Mouse (Mus musculus) CH12.LX (cell line): ENCODE measurements at regions not wholly inside any gene's neighbourhood (a gene's known extent, or its start where the extent isn't known, plus 50 kb on each side); places are given as distances from the start of the nearest gene placed in this dataset.

Experiments
- DNase-seq: peaks from one replicate; pipeline ENCODE4 v3.0.0-alpha.2; 2013; ENCODE audit errors: extremely low read depth
- H3K27ac ChIP-seq: 2 replicates; pipeline ENCODE4 v1.5.1; 2012; ENCODE audit warnings: low read depth, mild to moderate bottlenecking, control low read depth, moderate library complexity; ENCODE audit not compliant: insufficient read depth
- H3K27me3 ChIP-seq: replicated peaks from 2 replicates; pipeline ENCODE3; 2012; ENCODE audit warnings: inconsistent platforms
- H3K36me3 ChIP-seq, 2 experiments: replicated peaks in 1 of 2; 2 replicates each; pipeline versions ENCODE3 to v1.6.1; 2012; ENCODE audit warnings: inconsistent platforms in 1 of 2, low read length in 1 of 2, mild to moderate bottlenecking in 1 of 2, mixed read lengths in 1 of 2, moderate library complexity in 1 of 2; ENCODE audit not compliant: control insufficient read depth in 1 of 2, insufficient read depth in 1 of 2
- H3K4me1 ChIP-seq, 2 experiments: 2 replicates each; pipeline ENCODE4 v1.6.1; 2012; ENCODE audit warnings: inconsistent platforms in 1 of 2, moderate library complexity in 1 of 2; ENCODE audit not compliant: insufficient read depth in 2 of 2, control insufficient read depth in 1 of 2
- H3K4me2 ChIP-seq: 2 replicates; pipeline ENCODE4 v1.6.1; 2012; ENCODE audit warnings: low read depth, mild to moderate bottlenecking, control low read depth; ENCODE audit not compliant: poor library complexity, insufficient read depth, severe bottlenecking
- H3K4me3 ChIP-seq, 3 experiments: fragments of 150-350 bp in 1 of 3; sonication (generic) in 1 of 3; replicated peaks in 1 of 3; 2 replicates each; pipeline versions ENCODE3 to v1.5.1; 2011 to 2012; ENCODE audit warnings: low read depth in 2 of 3, low read length in 2 of 3, mild to moderate bottlenecking in 2 of 3, moderate library complexity in 2 of 3, control low read depth in 1 of 3, improper control_type of control experiment in 1 of 3, inconsistent platforms in 1 of 3, mixed read lengths in 1 of 3; ENCODE audit not compliant: poor library complexity in 1 of 3
- H3K79me2 ChIP-seq: replicated peaks from 2 replicates; pipeline ENCODE4 v1.6.1; 2012; ENCODE audit warnings: mild to moderate bottlenecking, moderate library complexity; ENCODE audit not compliant: control insufficient read depth, poor library complexity, insufficient read depth, severe bottlenecking; ENCODE audit errors: extremely low read depth
- H3K9ac ChIP-seq: 2 replicates; pipeline ENCODE4 v1.6.1; 2012; ENCODE audit warnings: low read depth, mild to moderate bottlenecking, control low read depth, moderate library complexity; ENCODE audit not compliant: insufficient read depth
- H3K9me3 ChIP-seq: replicated peaks from 2 replicates; pipeline ENCODE3; 2012; ENCODE audit warnings: low read length, inconsistent platforms, mixed read lengths
- CHD1 ChIP-seq: IDR thresholded peaks from 2 replicates; pipeline ENCODE4 v1.6.1; 2012; ENCODE audit warnings: low read depth, low read length, improper control_type of control experiment, inconsistent platforms
- CHD2 ChIP-seq: IDR thresholded peaks from 2 replicates; pipeline ENCODE4 v1.6.1; 2011; ENCODE audit warnings: low read length, improper control_type of control experiment
- E2F4 ChIP-seq: IDR thresholded peaks from 2 replicates; pipeline ENCODE4 v1.6.1; 2011; ENCODE audit warnings: low read depth, low read length, improper control_type of control experiment; ENCODE audit not compliant: insufficient replicate concordance
- ETS1 ChIP-seq: conservative IDR thresholded peaks from 2 replicates; pipeline ENCODE4 v1.6.1; 2012; ENCODE audit warnings: low read depth, mild to moderate bottlenecking, inconsistent platforms, low read length, improper control_type of control experiment, moderate library complexity
- HCFC1 ChIP-seq: IDR thresholded peaks from 2 replicates; pipeline ENCODE4 v1.6.1; 2012; ENCODE audit warnings: low read depth, mild to moderate bottlenecking, inconsistent platforms, low read length, improper control_type of control experiment
- IRF4 ChIP-seq: IDR thresholded peaks from 2 replicates; pipeline ENCODE4 v1.6.1; 2014; ENCODE audit warnings: low read depth, mild to moderate bottlenecking, inconsistent platforms, low read length, improper control_type of control experiment
- JUND ChIP-seq: conservative IDR thresholded peaks from 2 replicates; pipeline ENCODE4 v1.6.1; 2011; ENCODE audit warnings: low read depth, low read length, improper control_type of control experiment
- MAX ChIP-seq: IDR thresholded peaks from 2 replicates; pipeline ENCODE4 v1.6.1; 2011; ENCODE audit warnings: low read length, improper control_type of control experiment
- MEF2A ChIP-seq: IDR thresholded peaks from 2 replicates; pipeline ENCODE4 v1.6.1; 2014; ENCODE audit warnings: low read depth, mild to moderate bottlenecking, inconsistent platforms, low read length, improper control_type of control experiment, borderline replicate concordance
- MXI1 ChIP-seq: IDR thresholded peaks from 2 replicates; pipeline ENCODE4 v1.6.1; 2011; ENCODE audit warnings: mild to moderate bottlenecking, low read depth, low read length, improper control_type of control experiment
- NRF1 ChIP-seq: IDR thresholded peaks from 2 replicates; pipeline ENCODE4 v1.6.1; 2014; ENCODE audit warnings: low read depth, mild to moderate bottlenecking, inconsistent platforms, low read length, improper control_type of control experiment, moderate library complexity
- RAD21 ChIP-seq: IDR thresholded peaks from 2 replicates; pipeline ENCODE4 v1.6.1; 2011; ENCODE audit warnings: low read depth, mild to moderate bottlenecking, low read length, improper control_type of control experiment, moderate library complexity
- RCOR1 ChIP-seq: conservative IDR thresholded peaks from 2 replicates; pipeline ENCODE4 v1.6.1; 2012; ENCODE audit warnings: low read depth, mild to moderate bottlenecking, inconsistent platforms, low read length, improper control_type of control experiment
- SIN3A ChIP-seq: IDR thresholded peaks from 2 replicates; pipeline ENCODE4 v1.6.1; 2012; ENCODE audit warnings: low read length, improper control_type of control experiment, inconsistent platforms
- SMC3 ChIP-seq: IDR thresholded peaks from 2 replicates; pipeline ENCODE4 v1.6.1; 2011; ENCODE audit warnings: low read depth, low read length, improper control_type of control experiment
- TBP ChIP-seq: conservative IDR thresholded peaks from 2 replicates; pipeline ENCODE4 v1.6.1; 2011; ENCODE audit warnings: low read depth, low read length, improper control_type of control experiment
- USF1 ChIP-seq: IDR thresholded peaks from 2 replicates; pipeline ENCODE4 v1.6.1; 2014; ENCODE audit warnings: low read depth, mild to moderate bottlenecking, inconsistent platforms, low read length, improper control_type of control experiment
- ZNF384 ChIP-seq: IDR thresholded peaks from 2 replicates; pipeline ENCODE4 v1.6.1; 2012; ENCODE audit warnings: low read depth, low read length, improper control_type of control experiment, inconsistent platforms
- dilution Hi-C: fragments of 300-500 bp; cut with MboI; formaldehyde crosslinking; loops from 2 replicates; pipeline ENCODE4 v1.14.3; 2020; ENCODE audit warnings: low sequenced_read_pairs; ENCODE audit not compliant: extremely low pct_unique_long_range_greater_than_20kb, extremely low pct_ligation_motif_present
- in situ Hi-C: fragments of 300-500 bp; cut with MboI; formaldehyde crosslinking; loops from 3 replicates; pipeline ENCODE4 v1.14.3; 2019; ENCODE audit warnings: low sequenced_read_pairs, low pct_ligation_motif_present, low pct_unique_long_range_greater_than_20kb, mixed read lengths

- H3K4me1 ChIP-seq: 0 out of 4 replicates have a peak, but pooled peaks cover 0 to 3% of the 10 kb centered on the region in 2 experiments
- H3K27me3 ChIP-seq: no peaks in the 10 kb centered on the region
- no peaks in the 10 kb centered on the region for H3K36me3 ChIP-seq
- no peak overlapping the region for H3K4me2 ChIP-seq
- H3K9ac ChIP-seq: no peak overlapping the region
- in situ Hi-C loops (no loop called here), dilution Hi-C loops (no loop called here)
- H3K79me2 ChIP-seq: no peaks in the 10 kb centered on the region
- TF ChIP-seq JUND: no peak
- no peak for TF ChIP-seq RAD21
- TF ChIP-seq USF1: no peak
- TF ChIP-seq RCOR1: no peak
- no peak for TF ChIP-seq TBP
- no peak for TF ChIP-seq MAX
- no peak for TF ChIP-seq SMC3
- TF ChIP-seq MXI1: no peak
- no peak for TF ChIP-seq MEF2A
- no peak for TF ChIP-seq HCFC1
- no peak for TF ChIP-seq CHD1
- TF ChIP-seq E2F4: no peak
- TF ChIP-seq CHD2: no peak
- no peak for TF ChIP-seq IRF4
- no peak for TF ChIP-seq NRF1
- TF ChIP-seq SIN3A: no peak
- TF ChIP-seq ETS1: no peak
- TF ChIP-seq, all 38 proteins: peak for 0
- no peak overlapping the region for H3K27ac ChIP-seq
- no peak overlapping the region for H3K4me3 ChIP-seq
- no peak for DNase-seq
- no peaks in the 10 kb centered on the region for H3K9me3 ChIP-seq
Observed at GRCm38 (mm10) chr2:57820343-57820742, 177.3 kb upstream of the Galnt5 start.

- Histone ChIP-seq H3K36me3 (no peaks in the 10 kb centered on the region), H3K79me2 (no peaks in the 10 kb centered on the region), H3K9me3 (no peaks in the 10 kb centered on the region), H3K4me2 (no peak overlapping the region), H3K4me1 (0 out of 4 replicates have a peak, but pooled peaks cover 0 to 3% of the 10 kb centered on the region in 2 experiments), H3K4me3 (no peak overlapping the region), H3K9ac (no peak overlapping the region), H3K27me3 (no peaks in the 10 kb centered on the region), H3K27ac (no peak overlapping the region)
- TF ChIP-seq RAD21 (no peak), ZNF384 (peak; percentile 40; the same call in 1 of the 2 replicates)
- in situ Hi-C loops (no loop called here), dilution Hi-C loops (no loop called here)
- DNase-seq: no peak
Observed at GRCm38 (mm10) chr2:57820923-57821322, 176.8 kb upstream of the Galnt5 start.
